Mouse (Mus musculus): Measurements from ENCODE around the gene Sycn. TPM values are rescaled to one million over a fixed set of nuclear protein-coding genes. Genes with fewer than 3 reads are reported as not detected.

Sycn gene
- total RNA-seq, 2 experiments from 2014 or later: not detected

- DNase-seq: no peak
- intact Hi-C loops (cut with DNase I): no loop called here
Measured at GRCm38 (mm10) chr7:28557708-28558107, 17.0 kb downstream of the Sycn start.

- intact Hi-C loops (cut with DNase I): no loop called here
- peak; percentile 70 to 72 for DNase-seq
Measured at GRCm38 (mm10) chr7:28558486-28558885, 17.8 kb downstream of the Sycn start.

GRCm38 (mm10) chr7:28560856-28561255 lies 20.2 kb downstream of the Sycn start:
- intact Hi-C loops (cut with DNase I): loop anchor here (10.0 kb wide), 1 partner anchor 116 kb away; no protein-coding TSS in a partner anchor

DNA sequence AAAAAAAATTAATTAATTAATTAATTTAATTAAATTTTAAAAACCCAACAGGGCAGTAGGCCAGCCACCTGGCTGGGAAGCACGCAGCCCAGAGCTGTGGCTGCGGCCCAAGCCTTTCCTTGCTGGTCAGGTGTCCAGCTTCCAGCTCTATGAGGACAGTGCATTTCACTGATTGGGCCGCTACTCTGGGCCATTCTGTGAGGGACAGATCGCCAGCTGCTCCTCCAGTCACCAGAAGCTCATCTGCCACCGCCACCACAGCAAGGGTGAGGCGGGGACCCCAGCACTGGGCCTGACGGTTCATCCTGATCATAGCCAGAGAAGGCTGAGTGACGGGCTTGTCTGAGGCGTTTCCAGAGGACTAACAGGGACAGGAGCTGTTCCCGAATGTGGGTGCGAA lies 21.3 kb downstream of the Sycn start:
- intact Hi-C loops (cut with DNase I): loop anchor here (10.0 kb wide), 1 partner anchor 117 kb away; no protein-coding TSS in a partner anchor
- DNase-seq: no peak

More at GRCm38 (mm10) chr7:28560856-28561255, 20.2 kb downstream of the Sycn start:
- DNase-seq: no peak

DNA sequence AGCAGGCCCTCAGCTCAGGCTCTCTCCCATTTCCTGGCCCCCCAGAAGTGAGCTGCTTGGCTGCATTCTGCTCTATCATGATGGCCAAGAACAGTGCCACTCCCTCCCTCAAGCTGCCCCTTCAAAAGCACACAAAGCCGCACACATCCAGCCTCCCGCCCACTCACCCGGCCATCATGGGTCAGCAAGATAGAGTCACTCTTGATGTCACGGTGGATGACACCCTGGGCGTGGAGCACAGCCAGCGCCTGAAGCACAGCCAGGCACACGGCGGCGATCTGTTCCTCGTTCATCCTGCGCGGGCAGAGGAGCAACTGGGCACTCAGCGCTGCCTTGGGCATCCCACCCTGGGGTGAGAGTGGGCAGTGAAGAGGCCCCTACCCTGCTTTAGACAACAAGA lies 21.7 kb downstream of the Sycn start:
- no peak for DNase-seq
- intact Hi-C loops (cut with DNase I): loop anchor here (10.0 kb wide), 1 partner anchor 118 kb away; no protein-coding TSS in a partner anchor

- DNase-seq: no peak
- intact Hi-C loops (cut with DNase I): loop anchor here (10.0 kb wide), 1 partner anchor 118 kb away; no protein-coding TSS in a partner anchor
Measured at GRCm38 (mm10) chr7:28562951-28563350, 22.3 kb downstream of the Sycn start.

GRCm38 (mm10) chr7:28565407-28565806 lies 24.7 kb downstream of the Sycn start:
- DNase-seq: no peak
- intact Hi-C loops (cut with DNase I): loop anchor here (10.0 kb wide), 1 partner anchor 121 kb away; no protein-coding TSS in a partner anchor

GRCm38 (mm10) chr7:28567539-28567938 lies 26.9 kb downstream of the Sycn start:
- intact Hi-C loops (cut with DNase I): loop anchor here (10.0 kb wide), 1 partner anchor 123 kb away; no protein-coding TSS in a partner anchor
- DNase-seq: no peak

DNA sequence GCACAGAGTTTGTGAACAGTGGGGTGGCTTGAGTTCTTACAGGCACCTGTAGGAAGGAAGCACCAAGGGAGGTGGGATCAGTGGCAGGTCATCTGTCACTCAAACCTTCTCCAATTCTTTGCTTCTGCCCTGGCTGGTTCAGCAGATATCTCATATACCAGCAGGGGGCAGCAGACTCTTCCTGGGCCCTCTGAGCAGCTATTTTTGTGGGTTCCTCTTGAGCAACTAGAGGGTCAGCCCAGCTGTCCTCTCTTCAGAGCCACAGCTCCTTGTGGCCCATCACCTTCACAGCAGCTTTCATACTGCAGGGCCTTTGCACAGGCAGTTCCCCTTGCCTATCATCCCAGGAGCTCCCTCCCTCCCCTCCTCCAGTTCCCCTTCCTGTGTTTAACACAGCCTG lies 27.6 kb downstream of the Sycn start:
- intact Hi-C loops (cut with DNase I): loop anchor here (1.0 to 10.0 kb wide), 2 partner anchors 33 to 123 kb away; no protein-coding TSS in a partner anchor

GRCm38 (mm10) chr7:28570291-28570981 lies 29.8 kb downstream of the Sycn start:
- intact Hi-C loops (cut with DNase I): no loop called here
- DNase-seq: peak in 1 of 2 experiments; percentile 41

More for the DNA sequence above, 27.6 kb downstream of the Sycn start:
- peak; percentile 71 to 85 for DNase-seq

DNA sequence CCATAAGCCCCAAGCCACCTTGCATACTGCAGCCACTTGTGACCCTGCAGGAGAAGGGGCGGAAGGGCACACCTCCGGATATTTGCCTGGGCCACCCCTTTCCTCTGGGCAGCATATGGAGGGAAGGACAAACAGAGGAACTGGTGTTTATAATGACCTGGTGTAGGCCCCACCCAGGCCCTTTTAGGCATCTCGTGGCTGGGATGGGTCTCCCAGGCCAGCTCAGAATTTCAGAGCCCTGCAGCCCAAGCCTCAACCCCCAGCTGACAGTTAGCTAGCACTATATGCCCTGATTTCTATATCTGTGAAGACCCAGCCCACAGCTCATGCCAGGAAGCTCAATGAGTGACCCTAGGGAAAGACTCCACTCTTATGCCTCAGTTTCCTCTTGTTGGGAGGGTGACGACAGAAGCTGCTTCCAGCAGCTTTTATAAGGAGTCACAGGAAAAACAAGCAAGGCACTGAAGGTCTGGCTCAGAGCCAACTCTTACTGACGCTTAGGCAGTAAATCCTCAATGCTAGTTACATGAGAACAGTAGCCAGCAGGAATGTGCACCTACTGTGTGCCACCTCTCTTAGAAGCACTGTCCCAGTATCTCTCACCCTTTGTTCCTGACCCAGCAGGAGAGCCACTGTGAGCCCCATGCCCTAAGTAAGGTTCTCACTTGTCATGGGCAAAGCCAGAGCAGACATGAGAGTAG lies 30.4 kb downstream of the Sycn start:
- intact Hi-C loops (cut with DNase I): no loop called here
- peak in 1 of 2 experiments; percentile 52 for DNase-seq

DNA sequence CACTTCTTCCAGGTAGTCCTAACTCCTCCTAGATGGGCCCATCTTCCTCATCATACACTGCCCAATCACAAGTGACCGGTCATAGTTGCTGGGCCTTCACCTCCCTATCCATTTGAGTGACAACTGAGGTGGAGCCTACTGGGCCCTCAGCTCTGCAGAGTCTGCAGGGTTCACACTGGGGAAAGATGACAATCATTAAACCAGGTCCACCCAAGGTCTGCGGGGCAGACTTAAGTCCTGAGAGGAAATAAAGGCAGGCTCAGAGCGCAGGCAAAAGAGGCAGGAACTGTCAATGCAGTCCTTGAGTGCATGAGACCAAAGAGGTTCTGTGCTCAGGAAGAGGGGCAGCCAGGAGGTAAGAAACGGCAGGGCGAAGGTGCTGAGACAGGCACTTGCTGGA lies 32.0 kb downstream of the Sycn start:
- no peak for DNase-seq
- intact Hi-C loops (cut with DNase I): no loop called here

- intact Hi-C loops (cut with DNase I): no loop called here
- DNase-seq: no peak
Measured at GRCm38 (mm10) chr7:28573236-28573635, 32.6 kb downstream of the Sycn start.

- DNase-seq: no peak
- intact Hi-C loops (cut with DNase I): no loop called here
Measured at GRCm38 (mm10) chr7:28575597-28575996, 34.9 kb downstream of the Sycn start.

DNA sequence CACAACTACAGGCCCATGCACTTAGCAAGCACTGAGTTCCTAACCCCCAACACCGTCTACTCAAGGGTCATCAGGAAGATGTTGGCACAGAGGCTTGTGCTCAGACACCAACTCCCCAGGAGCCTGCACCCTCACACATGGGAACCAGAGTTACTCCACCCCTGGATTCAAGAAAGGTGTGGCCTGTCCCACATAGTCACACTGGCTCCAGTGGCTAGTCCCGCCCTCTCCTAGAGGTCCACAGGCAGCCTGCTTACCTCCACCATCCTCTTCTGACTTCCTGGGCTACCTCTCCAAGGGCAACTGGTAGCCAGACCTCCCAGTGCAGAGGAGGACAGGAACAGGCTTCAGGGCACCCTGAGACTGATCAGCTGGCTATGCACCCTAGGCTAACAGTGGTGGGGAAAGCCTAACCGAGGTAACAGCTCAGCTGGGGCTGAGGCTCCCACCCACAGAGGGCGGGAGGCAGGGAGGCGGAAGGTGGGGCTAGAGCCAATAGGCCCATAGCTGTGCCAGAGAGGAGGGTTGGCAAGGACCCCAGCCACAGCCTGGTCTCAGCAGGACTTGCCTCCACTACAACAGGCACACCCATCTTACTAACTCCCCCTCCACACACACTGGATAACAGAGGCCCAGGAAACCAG lies 35.7 kb downstream of the Sycn start:
- DNase-seq: peak; percentile 77 to 78
- intact Hi-C loops (cut with DNase I): no loop called here

DNA sequence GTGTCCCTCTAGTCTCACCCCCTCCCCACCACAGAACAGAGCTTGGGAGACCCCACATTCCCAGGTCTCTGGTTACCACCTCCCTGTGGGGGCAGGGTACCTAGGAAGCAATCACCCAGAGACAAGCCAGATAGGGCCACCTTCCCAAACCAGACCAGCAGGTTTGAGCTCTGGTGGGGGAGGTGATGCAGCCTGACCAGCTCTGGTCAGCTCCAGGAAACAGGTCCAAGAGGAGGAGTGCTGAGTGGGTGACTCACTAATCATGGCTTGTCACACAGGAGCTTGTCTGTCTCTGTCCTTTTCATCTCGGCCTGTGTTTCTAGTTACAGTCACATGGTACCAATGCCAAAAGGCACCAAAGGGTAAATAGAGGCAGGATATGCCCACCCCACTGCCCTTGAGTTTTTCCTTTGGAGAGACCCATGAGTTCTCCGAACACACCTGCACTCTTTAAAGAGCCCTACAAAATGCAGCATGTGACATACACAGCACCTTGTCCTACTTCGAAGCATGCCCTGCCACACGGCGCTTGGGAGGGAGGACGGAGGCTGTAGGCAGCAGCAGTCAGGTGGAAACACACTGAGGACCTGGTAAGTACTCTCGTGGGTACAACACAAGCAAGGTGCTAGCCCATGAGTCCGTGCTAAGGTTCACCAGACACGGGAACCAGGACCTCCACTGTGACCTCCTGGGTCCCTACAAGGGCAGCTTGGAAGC lies 37.3 kb downstream of the Sycn start:
- intact Hi-C loops (cut with DNase I): no loop called here
- no peak for DNase-seq

- intact Hi-C loops (cut with DNase I): no loop called here
- DNase-seq: no peak
Measured at GRCm38 (mm10) chr7:28578543-28579053, 37.9 kb downstream of the Sycn start.

- intact Hi-C loops (cut with DNase I): no loop called here
- no peak for DNase-seq
Measured at GRCm38 (mm10) chr7:28579826-28580225, 39.1 kb downstream of the Sycn start.

- intact Hi-C loops (cut with DNase I): no loop called here
- DNase-seq: no peak
Measured at GRCm38 (mm10) chr7:28581721-28582120, 41.0 kb downstream of the Sycn start.

GRCm38 (mm10) chr7:28582841-28583240 lies 42.2 kb downstream of the Sycn start:
- no peak for DNase-seq
- intact Hi-C loops (cut with DNase I): no loop called here
